Mouse (Mus musculus): ENCODE measurements at regions not wholly inside any gene's neighbourhood (a gene's known extent, or its start where the extent isn't known, plus 50 kb on each side); places are given as distances from the start of the nearest gene placed in this dataset.
A peak's percentile ranks its signal among the peaks of the same experiment; 100 is the strongest.

DNA sequence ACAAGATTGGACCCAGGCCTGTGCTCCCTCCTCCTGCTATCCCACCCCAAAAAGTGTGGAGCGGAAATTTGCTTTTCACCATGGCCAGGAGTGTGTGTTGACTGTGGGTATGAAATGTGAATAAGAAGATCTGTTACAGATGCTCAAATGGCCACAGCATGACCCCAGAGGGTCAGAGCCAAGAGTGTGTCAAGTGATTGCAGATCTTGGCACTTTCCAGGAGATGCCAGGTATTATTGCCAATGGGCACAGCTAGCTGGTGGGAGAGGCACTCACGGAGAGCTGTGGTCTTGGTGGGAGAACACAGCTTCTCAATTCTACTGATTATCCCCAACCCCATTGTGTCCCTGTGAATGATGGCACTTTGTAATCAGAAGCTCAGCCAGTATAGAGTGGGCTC lies 62.7 kb downstream of the Smim20 start:
- no peak for DNase-seq

DNA sequence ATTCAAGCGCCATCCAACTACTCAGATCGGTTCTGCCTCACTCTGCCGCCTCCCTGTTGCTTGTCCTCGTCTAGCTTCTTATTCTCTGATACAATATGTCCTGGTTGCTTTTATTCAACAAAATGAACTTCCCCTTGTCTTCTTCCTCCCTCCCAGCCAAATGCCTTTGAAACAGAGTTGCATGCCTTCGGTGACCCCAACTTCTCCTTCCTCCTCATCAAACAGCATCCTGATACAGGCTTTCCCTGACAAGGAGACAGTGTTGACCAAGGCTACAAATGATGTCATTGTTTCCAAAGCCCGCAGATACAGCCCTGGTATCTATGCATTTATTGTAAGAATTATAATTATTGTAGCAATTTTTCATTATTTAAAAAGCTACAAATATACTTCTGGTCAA lies 69.8 kb downstream of the Smim20 start:
- DNase-seq: no peak

GRCm38 (mm10) chr5:53337816-53338215 lies 70.9 kb downstream of the Smim20 start:
- no peak for DNase-seq

DNA sequence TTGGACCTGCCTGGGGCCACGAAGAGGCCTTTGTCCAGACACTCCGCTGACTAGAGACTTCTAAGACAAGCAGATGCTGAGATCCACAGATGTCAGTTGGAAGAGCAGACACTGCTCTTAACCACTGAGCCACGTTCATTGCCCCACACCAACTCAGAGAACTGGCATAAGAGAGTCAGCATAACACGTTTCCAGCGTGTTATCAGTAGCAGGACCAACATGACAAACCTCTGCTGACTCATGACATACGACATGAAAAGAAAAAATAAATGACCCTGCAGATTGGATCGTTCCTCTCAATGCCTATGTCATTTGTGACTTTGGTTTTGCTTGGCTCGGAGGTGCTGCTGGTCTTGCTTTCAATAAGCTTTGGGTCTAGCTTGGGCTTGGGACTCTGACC lies 78.3 kb downstream of the Smim20 start:
- DNase-seq: no peak

- no peak for DNase-seq
Observed at GRCm38 (mm10) chr5:53346028-53346427, 79.1 kb downstream of the Smim20 start.

DNA sequence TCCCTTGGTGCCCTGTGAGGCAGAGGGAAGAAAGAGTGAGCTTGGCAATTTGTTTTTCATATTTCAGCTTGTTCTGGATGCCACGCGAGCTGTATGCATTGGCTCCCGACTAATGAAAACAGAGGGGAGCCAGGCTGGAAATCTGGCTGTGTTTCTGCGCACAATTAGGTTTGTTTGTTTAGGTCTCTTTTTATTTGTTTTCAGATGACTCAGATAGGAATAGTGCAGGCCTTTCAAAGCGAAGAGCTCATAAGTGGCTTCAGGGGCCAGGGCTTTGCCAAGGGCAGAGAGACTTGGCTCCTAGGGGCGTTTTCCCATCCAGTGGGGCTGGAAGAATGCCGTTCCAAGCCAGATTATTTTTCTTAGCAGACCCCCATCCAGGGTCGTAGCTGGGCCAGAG lies 79.9 kb downstream of the Smim20 start:
- DNase-seq: no peak

DNA sequence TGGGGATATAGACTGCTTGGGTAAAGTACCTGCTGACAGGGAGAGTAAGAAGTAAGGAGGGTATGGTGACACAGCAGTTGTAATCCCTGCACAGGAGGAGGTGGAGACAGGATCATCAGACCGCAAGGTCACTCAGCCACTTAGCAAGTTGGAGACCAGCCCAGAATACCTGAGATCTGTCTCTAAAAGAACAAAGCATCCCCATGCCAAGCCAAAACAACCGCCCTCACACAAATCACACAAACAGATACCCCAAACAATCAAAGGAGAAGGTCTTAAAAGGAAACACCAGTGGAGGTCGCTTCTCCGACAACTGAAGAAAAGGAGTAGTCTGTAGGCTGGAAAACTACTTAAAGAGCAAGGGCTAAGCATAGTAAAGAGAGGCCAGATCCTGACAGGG lies 86.0 kb downstream of the Smim20 start:
- no peak for DNase-seq

- no peak for DNase-seq
Observed at GRCm38 (mm10) chr5:53354296-53354695, 87.4 kb downstream of the Smim20 start.

- peak; percentile 42 for DNase-seq
Observed at GRCm38 (mm10) chr5:53355069-53355468, 88.2 kb downstream of the Smim20 start.

DNA sequence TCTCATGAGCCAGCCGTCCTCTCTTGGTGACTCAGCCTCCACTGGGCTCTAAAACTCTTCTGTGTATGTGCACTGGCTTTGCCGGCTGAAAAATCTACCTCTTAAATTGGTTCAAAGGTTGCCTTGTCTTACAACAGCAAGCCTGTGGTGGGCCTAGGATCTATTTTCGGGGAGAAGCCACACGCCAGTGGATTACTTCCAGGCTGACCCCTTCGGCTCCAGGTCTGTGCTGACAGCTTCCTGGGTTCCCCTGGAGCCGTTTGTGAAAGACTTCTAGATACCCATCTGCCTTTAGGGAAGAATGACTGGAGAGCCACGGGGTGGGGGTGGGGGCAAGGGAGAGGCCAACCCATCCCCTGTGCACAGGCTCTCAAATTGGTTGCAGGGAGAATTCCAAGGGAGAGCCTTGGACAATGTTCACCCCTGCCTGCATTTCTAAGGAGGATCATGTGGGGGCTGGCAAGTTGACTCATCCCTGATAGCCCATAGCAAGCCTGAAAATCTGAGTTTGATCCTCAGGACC lies 90.3 kb downstream of the Smim20 start:
- DNase-seq: no peak

DNA sequence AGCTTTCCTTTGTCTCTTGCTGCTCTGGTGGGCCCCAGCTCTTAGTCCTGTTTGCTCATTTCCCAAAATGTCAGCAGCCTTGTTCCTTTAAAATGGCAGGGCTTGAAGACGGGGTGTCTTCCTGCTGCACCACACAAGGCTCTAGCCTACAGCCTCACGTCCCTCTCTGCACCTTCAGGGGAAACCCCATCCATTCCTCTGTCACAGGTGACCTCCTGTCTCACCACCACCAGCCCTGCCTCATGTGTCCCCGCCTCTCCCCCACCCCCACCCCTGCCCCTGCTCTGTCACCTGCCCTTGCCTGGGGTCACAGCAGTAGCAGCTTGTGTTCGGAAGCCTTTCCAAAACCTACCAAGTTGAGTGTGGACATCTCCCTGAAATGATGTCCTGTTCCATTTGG lies 91.3 kb downstream of the Smim20 start:
- no peak for DNase-seq

GRCm38 (mm10) chr5:53359887-53360286 lies 93.0 kb downstream of the Smim20 start:
- no peak for DNase-seq

GRCm38 (mm10) chr5:53361295-53361694 lies 94.4 kb downstream of the Smim20 start:
- no peak for DNase-seq

DNA sequence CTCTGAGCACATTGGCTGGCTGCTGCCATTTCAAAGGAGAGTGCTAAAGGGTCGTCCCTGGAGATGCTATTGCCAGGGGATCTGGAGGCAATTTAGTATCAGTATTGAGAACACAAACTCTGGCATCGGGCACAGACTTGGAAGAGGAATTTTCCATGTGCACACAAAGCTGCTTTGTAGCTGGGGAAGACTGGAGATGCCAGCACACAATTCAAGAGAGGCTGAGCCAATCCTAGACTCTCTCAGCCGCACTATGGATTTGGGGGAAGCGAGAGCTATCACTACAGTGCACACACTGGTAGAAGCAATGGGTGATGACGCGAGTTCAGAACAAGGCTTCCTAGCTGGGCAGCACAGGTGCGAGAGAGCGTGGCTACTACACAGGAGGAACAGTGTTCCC lies 97.0 kb downstream of the Smim20 start:
- no peak for DNase-seq

GRCm38 (mm10) chr5:53366882-53367561 lies 98.9 kb upstream of the Rbpj start:
- DNase-seq: no peak

DNA sequence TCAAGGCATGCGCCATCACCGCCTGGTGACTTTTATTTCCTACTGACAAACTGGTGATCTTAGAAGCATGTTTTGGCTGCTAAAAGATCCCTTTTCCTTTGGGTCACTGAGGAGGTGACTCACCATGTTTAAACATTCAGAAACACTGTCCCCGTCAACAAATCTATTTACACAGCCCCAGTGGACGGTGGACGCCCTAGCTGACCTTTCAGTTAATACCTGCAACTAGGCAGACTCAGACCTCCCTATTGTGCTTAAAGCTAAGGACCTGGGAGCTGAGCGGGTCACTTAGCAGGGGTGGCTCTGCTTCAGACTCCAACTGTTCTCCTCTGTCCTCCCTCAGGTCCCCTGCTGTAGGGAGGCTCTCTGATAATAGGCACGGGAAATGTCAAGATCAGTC lies 95.7 kb upstream of the Rbpj start:
- no peak for DNase-seq

GRCm38 (mm10) chr5:53371638-53372037 lies 94.3 kb upstream of the Rbpj start:
- DNase-seq: no peak

DNA sequence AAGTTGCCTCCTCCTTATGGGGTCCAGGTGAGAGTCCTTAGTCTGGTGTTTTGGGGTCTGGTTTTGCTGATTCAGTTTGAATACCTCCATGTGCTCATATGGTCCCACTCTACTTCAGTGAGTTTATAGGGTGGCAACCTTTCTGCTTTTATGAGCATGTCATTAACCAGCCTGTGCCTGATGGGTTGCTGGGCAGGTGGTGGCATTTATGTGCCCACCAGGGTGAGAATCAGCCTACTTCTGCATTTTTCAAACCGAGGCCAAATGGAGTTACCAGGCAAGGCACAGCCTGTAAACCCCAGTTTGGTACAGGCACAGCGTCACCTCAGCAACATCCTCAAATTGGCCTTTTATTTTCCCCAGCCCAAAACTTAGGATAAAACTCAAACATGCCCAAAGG lies 92.6 kb upstream of the Rbpj start:
- DNase-seq: no peak

GRCm38 (mm10) chr5:53376856-53377255 lies 89.1 kb upstream of the Rbpj start:
- no peak for DNase-seq

DNA sequence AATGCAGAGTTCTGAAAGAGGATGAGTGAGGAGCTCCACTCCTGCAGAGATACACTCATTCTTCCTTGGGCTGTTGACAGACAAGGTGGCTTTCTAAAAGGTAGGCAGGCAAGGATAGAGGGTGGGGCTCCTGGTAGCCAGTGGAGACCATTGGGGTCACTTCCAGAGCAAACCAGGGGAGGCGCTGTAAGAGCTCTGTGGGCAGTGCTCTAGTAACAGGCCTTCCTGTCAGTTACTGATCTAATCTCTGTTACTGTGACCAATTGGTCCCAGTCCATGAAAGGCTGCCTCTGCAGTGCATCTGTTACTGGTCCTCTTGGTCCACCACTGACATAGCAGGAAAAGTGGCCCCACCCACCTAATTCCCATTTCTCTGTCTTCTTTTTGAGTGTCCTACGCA lies 88.3 kb upstream of the Rbpj start:
- no peak for DNase-seq

DNA sequence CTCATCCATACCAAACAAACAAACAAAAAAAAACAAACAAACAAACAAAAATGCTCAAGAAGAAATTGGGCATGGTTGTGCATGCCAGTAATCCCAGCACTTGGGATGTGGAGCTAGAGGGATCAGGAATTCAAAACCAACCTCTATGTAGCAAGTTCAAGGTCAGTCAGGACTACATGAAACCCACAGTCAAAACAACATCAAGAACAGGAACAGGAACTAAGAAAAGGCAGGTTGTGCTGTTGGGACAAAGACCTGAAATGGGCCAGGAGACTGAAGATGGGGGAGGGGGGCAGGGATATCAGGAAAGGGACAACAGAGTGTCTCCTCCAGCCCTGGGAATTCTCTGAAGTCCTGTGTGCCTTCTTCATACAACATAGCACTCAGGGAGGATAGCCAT lies 87.8 kb upstream of the Rbpj start:
- no peak for DNase-seq

- no peak for DNase-seq
Observed at GRCm38 (mm10) chr5:53378599-53378998, 87.4 kb upstream of the Rbpj start.

- no peak for DNase-seq
Observed at GRCm38 (mm10) chr5:53379612-53380011, 86.3 kb upstream of the Rbpj start.

GRCm38 (mm10) chr5:53380203-53380602 lies 85.7 kb upstream of the Rbpj start:
- no peak for DNase-seq

DNA sequence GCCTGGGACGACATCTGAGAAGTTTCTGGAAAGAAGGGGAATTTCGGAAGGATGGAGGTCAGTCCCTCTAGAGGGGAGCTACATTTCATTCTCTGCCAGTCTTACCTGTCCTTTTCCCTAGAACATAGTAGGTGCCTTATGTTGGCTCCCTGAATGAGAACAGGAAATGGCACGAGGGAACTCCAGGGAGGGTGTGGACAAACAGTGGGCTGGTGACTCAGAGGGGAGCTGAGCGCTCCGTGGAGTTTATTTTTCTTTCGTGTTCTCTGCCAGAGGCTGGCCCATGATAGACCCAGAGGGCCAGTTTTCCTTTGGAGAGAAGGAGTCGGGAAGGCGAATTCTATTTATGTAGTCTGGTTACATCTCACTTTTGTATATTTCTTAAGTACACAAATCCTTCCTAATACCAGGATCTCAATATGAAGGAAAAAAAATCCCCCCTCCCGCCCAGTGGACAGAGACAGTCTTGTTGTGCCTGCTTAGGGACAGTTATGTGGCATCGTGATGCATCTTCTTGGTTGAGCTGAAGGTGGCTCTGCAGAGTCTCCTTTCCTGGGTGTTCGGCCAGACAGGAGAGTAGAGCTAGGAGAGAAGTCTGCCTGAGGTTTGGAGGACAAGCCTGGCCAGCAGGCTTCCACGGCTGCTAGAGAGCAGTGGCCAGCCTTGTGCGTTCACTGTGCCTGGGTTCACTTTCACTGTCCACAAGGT lies 84.3 kb upstream of the Rbpj start:
- DNase-seq: peak; percentile 4

All from cerebellum, adult 11-12 months (tissue).